Mouse (Mus musculus) heart, embryonic 13.5 days (tissue): ENCODE measurements around the gene Dennd1a. TPM values are rescaled to one million over a fixed set of nuclear protein-coding genes. Genes with fewer than 3 reads are reported as not detected.

Experiments
- ATAC-seq: fragments of 200-750 bp; cut with Nextera tagmentation; 2 replicates; pipeline ENCODE4 v1.8.0; 2017; ENCODE audit warnings: moderate TSS enrichment; ENCODE audit not compliant: insufficient number of reproducible peaks, low FRiP score, low TSS enrichment; ENCODE audit errors: extremely low read depth
- H3K27ac ChIP-seq: fragments of 300-500 bp; sonication (generic); replicated peaks from 2 replicates; pipeline ENCODE4 v1.5.1; 2015; ENCODE audit warnings: moderate library complexity, mild to moderate bottlenecking, inconsistent platforms
- H3K27me3 ChIP-seq: fragments of 300-500 bp; sonication (generic); replicated peaks from 2 replicates; pipeline ENCODE4 v1.6.1; 2015; ENCODE audit warnings: mild to moderate bottlenecking, inconsistent platforms
- H3K36me3 ChIP-seq: fragments of 300-500 bp; sonication (generic); 2 replicates; pipeline ENCODE4 v1.6.1; 2015; ENCODE audit warnings: mild to moderate bottlenecking, inconsistent platforms
- H3K4me1 ChIP-seq: fragments of 300-500 bp; sonication (generic); 2 replicates; pipeline ENCODE4 v1.6.1; 2015; ENCODE audit warnings: inconsistent platforms
- H3K4me2 ChIP-seq: fragments of 300-500 bp; sonication (generic); 2 replicates; pipeline ENCODE4 v1.6.1; 2015; ENCODE audit warnings: inconsistent platforms, mild to moderate bottlenecking, moderate library complexity
- H3K4me3 ChIP-seq: fragments of 300-500 bp; sonication (generic); 2 replicates; pipeline ENCODE4 v1.5.1; 2015; ENCODE audit warnings: moderate library complexity, mild to moderate bottlenecking, inconsistent platforms
- H3K9ac ChIP-seq: fragments of 300-500 bp; sonication (generic); 2 replicates; pipeline ENCODE4 v1.6.1; 2015; ENCODE audit warnings: inconsistent platforms, mild to moderate bottlenecking, moderate library complexity
- H3K9me3 ChIP-seq: fragments of 300-500 bp; sonication (generic); 2 replicates; pipeline ENCODE4 v1.6.1; 2016; ENCODE audit warnings: inconsistent platforms
- WGBS: fragments of 180-500 bp; shearing (Covaris S2); methylation state at CpG from one replicate; pipeline ENCODE4 v1.1.7; 2015; ENCODE audit warnings: mixed read lengths; 5-methylcytosine and 5-hydroxymethylcytosine counted together
- polyA plus RNA-seq: library from polyadenylated mRNA; unstranded; fragments of >200 nt; fragmentation: Nextera tagmentation; extraction: Ambion mirVana; gene quantifications from 2 replicates; pipeline ENCODE4 v1.2.1, GENCODE M21; 2015

Dennd1a gene
- polyA plus RNA-seq, 1 experiment from 2014 or later: 11.4 TPM

DNA sequence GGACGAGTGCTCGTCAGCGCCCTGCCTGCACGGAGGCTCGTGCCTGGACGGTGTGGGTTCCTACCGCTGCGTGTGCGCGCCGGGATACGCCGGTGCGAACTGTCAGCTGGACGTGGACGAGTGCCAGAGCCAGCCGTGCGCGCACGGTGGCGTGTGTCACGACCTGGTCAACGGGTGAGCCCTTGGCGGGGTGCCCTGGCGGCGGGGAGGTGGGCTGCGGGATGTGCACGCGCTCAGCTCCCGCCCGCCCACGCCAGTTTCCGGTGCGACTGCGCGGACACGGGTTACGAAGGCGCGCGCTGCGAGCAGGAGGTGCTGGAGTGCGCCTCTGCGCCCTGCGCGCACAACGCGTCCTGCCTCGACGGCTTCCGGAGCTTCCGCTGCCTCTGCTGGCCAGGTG lies 500.7 kb downstream of the Dennd1a start:
- Histone ChIP-seq H3K27me3 (peaks cover 26% of the 10 kb centered on the region), H3K9ac (peak overlapping the region; percentile 65), H3K9me3 (no peaks in the 10 kb centered on the region), H3K27ac (no peak overlapping the region), H3K4me3 (peak overlapping the region; percentile 54), H3K4me1 (peaks cover 50% of the 10 kb centered on the region), H3K4me2 (peak overlapping the region; percentile 81), H3K36me3 (no peaks in the 10 kb centered on the region)
- ATAC-seq: no peak
- 14% methylated on average over 52 of the region's 52 CpGs for WGBS

DNA sequence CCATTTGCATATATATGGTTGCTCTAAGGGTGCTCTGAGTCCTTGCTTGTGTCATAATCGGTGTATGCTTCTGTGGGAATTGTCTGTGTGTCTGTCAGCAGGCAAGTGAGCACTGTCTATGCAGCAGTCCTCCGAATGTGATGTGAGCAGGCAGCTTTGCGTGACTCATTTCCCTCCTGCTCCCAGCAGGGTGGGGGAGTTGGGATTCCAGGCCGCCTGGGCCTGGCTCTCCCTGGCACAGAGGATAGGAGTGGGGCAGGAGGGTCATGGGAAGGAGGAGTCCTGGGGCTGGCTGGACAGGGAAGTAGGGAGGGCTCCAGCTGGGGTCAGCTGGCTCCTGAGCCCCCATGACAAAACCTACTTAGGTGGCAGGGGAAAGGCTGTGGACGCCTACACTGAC lies 502.7 kb downstream of the Dennd1a start:
- H3K27ac ChIP-seq: peak overlapping the region; percentile 34
- no peak overlapping the region for H3K4me2 ChIP-seq
- H3K4me3 ChIP-seq: no peak overlapping the region
- no peaks in the 10 kb centered on the region for H3K9me3 ChIP-seq
- no peaks in the 10 kb centered on the region for H3K36me3 ChIP-seq
- ATAC-seq: no peak
- peaks cover 26% of the 10 kb centered on the region for H3K27me3 ChIP-seq
- 48% methylated on average over 5 of the region's 5 CpGs for WGBS
- H3K9ac ChIP-seq: no peak overlapping the region
- peaks cover 70% of the 10 kb centered on the region for H3K4me1 ChIP-seq

DNA sequence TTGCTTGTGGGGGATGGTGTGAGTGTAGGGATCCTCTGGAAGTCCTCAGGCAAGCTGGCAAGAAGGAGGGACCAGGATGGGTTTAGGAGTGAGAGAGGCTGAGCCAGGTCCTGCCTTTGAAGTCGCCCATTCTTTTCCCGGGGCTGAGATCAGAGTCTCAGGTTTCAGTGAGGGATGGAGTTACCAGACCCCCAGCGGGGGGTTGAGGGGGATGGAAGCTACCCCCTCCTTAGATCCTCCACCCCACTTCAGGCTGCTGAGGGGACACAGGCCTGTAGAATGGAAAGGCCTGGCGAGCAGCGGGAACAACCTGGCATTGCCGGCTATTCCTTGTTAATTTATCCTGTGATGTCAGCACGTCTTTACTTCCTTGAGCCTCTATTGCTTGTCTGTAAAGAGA lies 505.2 kb downstream of the Dennd1a start:
- Histone ChIP-seq H3K4me2 (no peak overlapping the region), H3K27ac (peak overlapping the region; percentile 80), H3K36me3 (no peaks in the 10 kb centered on the region), H3K4me1 (peaks cover 69% of the 10 kb centered on the region), H3K4me3 (no peak overlapping the region), H3K9me3 (no peaks in the 10 kb centered on the region), H3K9ac (no peak overlapping the region), H3K27me3 (peaks cover 25% of the 10 kb centered on the region)
- no peak for ATAC-seq
- WGBS: 32% methylated on average over 7 of the region's 7 CpGs

DNA sequence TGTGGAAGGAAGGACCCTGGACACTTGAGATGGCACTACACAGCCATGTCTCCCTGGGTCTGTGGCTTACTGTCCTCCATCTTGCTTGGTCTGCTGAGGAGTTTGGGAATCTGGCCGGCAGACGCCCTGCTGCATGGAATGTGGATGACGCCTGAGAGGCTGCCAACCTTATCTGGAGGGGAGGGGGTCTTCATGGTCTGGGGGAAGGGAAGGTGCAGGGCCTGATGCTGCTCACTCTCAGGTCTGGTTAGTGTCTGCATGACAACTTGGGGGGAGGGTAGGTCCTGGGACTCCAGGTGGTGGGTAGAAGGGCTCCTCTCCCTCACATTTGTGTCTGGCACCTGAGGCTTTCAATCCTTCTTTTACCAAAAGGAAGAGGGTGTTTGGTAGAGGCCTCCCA lies 505.8 kb downstream of the Dennd1a start:
- Histone ChIP-seq H3K9ac (no peak overlapping the region), H3K4me2 (peak overlapping the region; percentile 70; the same call in 1 of the 2 replicates), H3K27me3 (peaks cover 21% of the 10 kb centered on the region), H3K36me3 (no peaks in the 10 kb centered on the region), H3K4me3 (no peak overlapping the region), H3K27ac (peak overlapping the region; percentile 80), H3K4me1 (peaks cover 69% of the 10 kb centered on the region), H3K9me3 (no peaks in the 10 kb centered on the region)
- ATAC-seq: no peak
- 10% methylated on average over 3 of the region's 3 CpGs for WGBS

DNA sequence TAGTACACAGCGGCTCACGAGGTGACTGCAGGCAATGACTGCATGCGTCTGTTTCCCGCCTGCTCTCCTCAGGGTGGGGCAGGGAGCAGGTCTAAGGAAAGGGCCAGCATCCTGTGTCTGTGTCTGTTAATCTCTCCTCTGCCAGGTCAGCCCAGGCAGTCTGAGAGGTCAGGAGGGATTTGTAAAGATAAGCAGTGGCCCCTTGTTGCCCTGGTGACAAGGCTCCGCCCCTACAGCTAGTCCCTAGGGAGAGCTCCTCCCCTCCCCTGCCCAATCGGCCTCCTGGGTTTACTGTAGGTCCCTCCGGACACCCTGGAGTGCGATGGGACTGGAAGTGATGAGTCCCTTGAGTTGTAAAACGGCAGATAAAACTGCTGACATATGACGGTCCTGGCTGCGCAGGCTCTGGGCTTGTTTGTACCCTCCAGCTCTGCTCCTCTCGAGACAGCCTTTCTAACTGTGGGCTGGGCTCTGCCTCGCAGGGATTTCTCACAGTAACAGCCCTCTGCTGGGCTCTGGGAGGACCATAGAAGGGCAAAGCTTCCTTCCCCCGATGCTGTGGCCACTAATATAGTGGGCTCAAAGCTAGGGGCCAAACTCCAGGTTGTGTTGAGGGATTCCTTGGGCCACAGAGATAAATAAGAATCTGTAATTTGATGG lies 506.8 kb downstream of the Dennd1a start:
- ATAC-seq: peak; percentile 23; the same call in 1 of the 2 replicates
- under 1% methylated on average over 14 of the region's 14 CpGs for WGBS
- no peaks in the 10 kb centered on the region for H3K9me3 ChIP-seq
- peaks cover 13% of the 10 kb centered on the region for H3K27me3 ChIP-seq
- no peaks in the 10 kb centered on the region for H3K36me3 ChIP-seq
- peak overlapping the region; percentile 70 for H3K4me2 ChIP-seq
- peak overlapping the region; percentile 30 for H3K9ac ChIP-seq
- peak overlapping the region; percentile 80 for H3K27ac ChIP-seq
- H3K4me1 ChIP-seq: peaks cover 74% of the 10 kb centered on the region
- peak overlapping the region; percentile 38 for H3K4me3 ChIP-seq

DNA sequence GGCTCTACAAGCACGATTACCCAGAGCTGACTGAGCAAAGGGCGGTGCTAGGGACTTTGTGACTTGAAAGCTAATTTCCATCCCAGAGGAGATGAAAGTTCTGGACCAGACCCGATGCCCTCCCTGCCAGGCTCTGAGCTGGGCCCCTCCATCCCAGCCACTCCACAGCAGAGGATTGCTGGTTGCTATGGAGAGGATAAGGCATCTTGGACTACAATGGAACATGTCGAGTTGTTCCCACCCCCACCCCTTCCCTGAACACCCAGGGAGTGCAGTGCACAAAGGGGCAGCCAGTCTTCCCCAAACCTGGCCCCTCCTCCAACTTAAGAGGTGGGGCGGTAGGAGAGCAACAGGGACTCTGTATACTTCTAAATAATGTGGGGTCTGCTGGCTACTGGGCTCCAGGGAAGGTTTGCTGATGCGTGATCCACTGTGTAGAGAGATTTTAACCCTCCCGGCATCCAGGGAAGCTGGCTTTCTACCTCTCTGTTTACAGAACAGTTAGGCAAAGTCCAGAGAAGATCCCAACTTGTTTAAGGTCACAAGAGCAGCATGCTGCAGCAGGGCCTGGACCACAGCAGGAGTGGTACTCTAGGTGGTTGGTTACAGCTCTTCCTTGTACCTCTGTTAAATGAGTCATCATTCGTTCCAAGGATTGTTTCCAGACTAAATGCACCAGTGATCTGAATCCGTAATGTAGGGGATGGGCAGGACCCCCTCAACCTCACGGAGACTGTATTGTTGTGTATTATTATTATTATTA lies 509.1 kb downstream of the Dennd1a start:
- Histone ChIP-seq H3K4me3 (peak overlapping the region; percentile 51), H3K27me3 (peaks cover 13% of the 10 kb centered on the region), H3K27ac (0 out of 2 replicates have a peak overlapping the region, but pooled peaks have one; percentile 15), H3K9me3 (no peaks in the 10 kb centered on the region), H3K4me2 (peak overlapping the region; percentile 73), H3K36me3 (no peaks in the 10 kb centered on the region), H3K9ac (0 out of 2 replicates have a peak overlapping the region, but pooled peaks have one; percentile 44), H3K4me1 (peaks cover 66% of the 10 kb centered on the region)
- ATAC-seq: no peak
- 39% methylated on average over 10 of the region's 10 CpGs for WGBS

DNA sequence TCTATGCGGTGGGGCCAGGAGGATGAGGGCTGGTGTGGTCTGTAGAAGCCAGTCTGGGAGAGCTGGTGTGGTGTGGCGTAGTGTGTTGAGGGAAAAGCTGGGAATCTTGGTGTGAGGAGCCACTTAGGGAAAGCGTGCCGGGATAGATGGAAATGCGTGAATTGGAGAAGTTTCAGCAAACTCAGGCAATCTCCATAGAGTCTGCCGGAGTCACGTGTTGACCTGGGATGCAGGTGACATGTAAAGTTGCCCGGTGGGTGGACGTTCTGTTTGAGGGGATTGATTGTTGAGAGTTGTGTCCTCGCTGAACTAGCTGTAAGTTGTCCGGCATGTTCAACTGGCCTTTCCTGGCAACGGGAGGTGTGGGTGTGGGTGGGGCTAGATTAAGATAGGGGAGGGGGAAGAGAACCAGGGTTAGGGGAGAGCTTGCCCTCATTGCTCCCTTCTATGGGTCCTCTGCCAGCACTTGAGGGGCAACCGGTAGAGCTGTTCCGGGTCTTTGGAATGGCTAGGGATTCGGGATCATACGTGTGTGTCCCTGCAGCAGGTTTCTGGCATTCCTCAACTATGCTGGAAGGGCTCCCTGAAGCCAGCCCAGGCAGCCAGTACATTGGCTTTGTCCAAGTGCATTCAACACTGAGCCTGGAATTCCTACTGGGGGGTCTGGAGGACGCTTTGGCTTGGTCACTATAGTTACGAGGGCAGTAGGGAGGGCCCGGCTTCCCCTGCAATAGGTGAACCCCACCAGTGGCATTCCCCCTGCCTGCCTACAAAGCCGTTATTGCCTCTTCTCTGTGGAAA lies 510.4 kb downstream of the Dennd1a start:
- ATAC-seq: no peak
- H3K27me3 ChIP-seq: peaks cover 13% of the 10 kb centered on the region
- H3K4me1 ChIP-seq: peaks cover 60% of the 10 kb centered on the region
- peak overlapping the region; percentile 51 for H3K4me3 ChIP-seq
- H3K9me3 ChIP-seq: no peaks in the 10 kb centered on the region
- no peaks in the 10 kb centered on the region for H3K36me3 ChIP-seq
- 0 out of 2 replicates have a peak overlapping the region, but pooled peaks have one; percentile 15 for H3K27ac ChIP-seq
- peak overlapping the region; percentile 73 for H3K9ac ChIP-seq
- peak overlapping the region; percentile 73 for H3K4me2 ChIP-seq
- 13% methylated on average over 20 of the region's 20 CpGs for WGBS

DNA sequence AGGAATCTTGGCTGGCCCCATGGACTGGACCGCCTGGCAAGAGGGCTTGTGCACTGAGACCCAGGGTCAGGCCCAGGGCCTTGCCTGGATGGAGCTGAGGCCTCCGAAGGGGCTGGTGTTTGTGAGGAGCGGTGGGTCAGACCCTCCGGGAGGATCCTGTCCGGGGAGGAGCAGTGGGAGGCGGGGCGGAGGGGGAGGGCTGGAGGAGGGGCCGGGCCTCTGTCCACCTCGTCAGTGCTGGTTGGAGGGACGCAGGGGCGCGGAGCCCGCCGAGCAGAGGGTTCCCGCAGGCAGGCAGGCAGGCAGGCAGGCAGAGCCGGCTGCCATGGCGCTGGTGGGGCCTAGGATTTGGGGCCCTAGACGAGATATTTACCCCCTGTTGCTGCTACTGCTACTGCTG lies 511.2 kb downstream of the Dennd1a start, which contains the start of gene Crb2:
Gene Crb2 (plus strand): TSS at position 234 of the 400 bp plus-strand sequence.
- Histone ChIP-seq H3K27ac (0 out of 2 replicates have a peak within 1 kb of the TSS, but pooled peaks have one; percentile 15), H3K9ac (peak within 1 kb of the TSS; percentile 73), H3K4me3 (peak within 1 kb of the TSS; percentile 51), H3K4me1 (peaks cover 58% of the 10 kb centered on the region), H3K4me2 (peak within 1 kb of the TSS; percentile 73), H3K9me3 (no peaks in the 10 kb centered on the region), H3K36me3 (no peaks in the 10 kb centered on the region), H3K27me3 (peaks cover 13% of the 10 kb centered on the region)
- 4% methylated on average over 16 of the region's 18 CpGs for WGBS
- ATAC-seq: no peak

DNA sequence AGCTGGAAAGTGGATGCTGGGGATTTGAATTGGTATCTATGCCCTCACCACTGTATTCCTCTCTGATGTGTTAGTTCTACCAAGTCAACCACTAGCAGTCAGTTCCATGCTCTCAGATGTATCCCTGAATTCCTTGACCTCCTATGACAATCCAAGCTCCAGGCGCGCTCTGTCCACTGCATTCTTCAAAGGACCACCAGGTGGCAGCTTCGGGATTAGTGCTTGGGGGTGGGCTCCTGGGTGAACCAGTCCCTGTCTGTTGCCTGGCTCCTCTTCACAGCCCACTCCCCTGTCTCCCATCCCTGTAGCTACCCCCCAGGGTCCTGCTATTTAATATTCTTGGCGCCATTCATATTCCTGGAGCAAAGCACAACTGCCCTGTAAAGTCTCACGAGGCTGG lies 512.6 kb downstream of the Dennd1a start:
- Histone ChIP-seq H3K9me3 (no peaks in the 10 kb centered on the region), H3K36me3 (no peaks in the 10 kb centered on the region), H3K27me3 (peaks cover 13% of the 10 kb centered on the region), H3K4me2 (no peak overlapping the region), H3K4me3 (no peak overlapping the region), H3K9ac (no peak overlapping the region), H3K27ac (no peak overlapping the region), H3K4me1 (peaks cover 46% of the 10 kb centered on the region)
- no peak for ATAC-seq
- WGBS: 8% methylated on average over 5 of the region's 5 CpGs

DNA sequence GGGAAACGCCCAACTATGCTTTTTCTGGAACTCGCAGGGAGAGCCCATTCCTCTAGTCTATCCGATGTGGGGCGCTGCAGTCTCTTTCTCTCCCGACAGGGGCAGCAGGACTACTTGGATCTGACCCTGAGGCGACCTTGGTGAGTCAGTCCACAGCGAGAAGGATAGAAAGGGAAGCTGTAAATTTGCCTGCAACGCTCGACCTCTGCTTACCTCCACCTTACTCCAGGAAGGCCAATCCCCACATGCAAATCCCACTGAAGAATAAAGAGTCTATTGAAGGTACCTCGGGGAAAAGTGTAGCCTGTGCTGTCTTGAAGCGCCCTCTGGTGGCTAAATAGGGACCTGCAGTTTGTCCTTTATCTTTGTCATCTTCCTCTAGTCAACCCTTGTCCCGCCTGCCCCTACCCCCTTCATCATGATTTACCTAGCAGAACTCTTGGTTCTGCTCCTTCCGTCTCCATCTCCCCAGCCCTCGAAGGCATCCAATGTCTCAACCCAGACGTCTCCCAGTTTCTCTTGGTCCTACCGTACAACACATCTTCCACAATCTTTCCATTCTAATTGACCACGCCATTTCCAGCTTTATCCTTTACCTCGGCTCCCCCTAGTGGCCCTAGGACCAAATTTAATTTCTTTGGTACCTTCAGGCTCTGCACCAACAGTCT lies 515.4 kb downstream of the Dennd1a start:
- ATAC-seq: peak; percentile 7; the same call in 1 of the 2 replicates
- H3K27ac ChIP-seq: no peak overlapping the region

More for the DNA sequence above, 515.4 kb downstream of the Dennd1a start:
- Histone ChIP-seq H3K4me3 (peak overlapping the region; percentile 52), H3K9ac (peak overlapping the region; percentile 72), H3K4me1 (peaks cover 45% of the 10 kb centered on the region), H3K27me3 (no peaks in the 10 kb centered on the region; the same call in 1 of the 2 replicates), H3K36me3 (no peaks in the 10 kb centered on the region), H3K9me3 (no peaks in the 10 kb centered on the region), H3K4me2 (peak overlapping the region; percentile 68)
- under 1% methylated on average over 18 of the region's 18 CpGs for WGBS
